Mouse (Mus musculus) erythroblast, embryonic 14.5 days (primary cell): ENCODE data around the gene Slc24a3. TPM values are rescaled to one million over a fixed set of nuclear protein-coding genes. Genes with fewer than 3 reads are reported as not detected.

Experiments
- H3K27me3 ChIP-seq: 2 replicates; pipeline ENCODE4 v1.6.1; 2012; ENCODE audit warnings: inconsistent platforms; ENCODE audit not compliant: control insufficient read depth
- H3K36me3 ChIP-seq: 2 replicates; pipeline ENCODE4 v1.6.1; 2012; ENCODE audit warnings: mild to moderate bottlenecking, inconsistent platforms; ENCODE audit not compliant: control insufficient read depth
- H3K4me1 ChIP-seq: 2 replicates; pipeline ENCODE4 v1.6.1; 2012; ENCODE audit warnings: inconsistent platforms; ENCODE audit not compliant: control insufficient read depth
- H3K4me3 ChIP-seq: replicated peaks from 2 replicates; pipeline ENCODE3; 2012; ENCODE audit warnings: moderate library complexity, mild to moderate bottlenecking, inconsistent platforms
- H3K9me3 ChIP-seq: 2 replicates; pipeline ENCODE4 v1.6.1; 2012; ENCODE audit warnings: low read length, inconsistent platforms, mixed read lengths; ENCODE audit not compliant: control insufficient read depth
- GATA1 ChIP-seq: IDR thresholded peaks from 2 replicates; pipeline ENCODE4 v1.6.1; 2012; ENCODE audit warnings: low read length, inconsistent platforms, mixed read lengths
- TAL1 ChIP-seq: IDR thresholded peaks from 3 replicates; pipeline ENCODE4 v1.6.1; 2012; ENCODE audit warnings: low read length, inconsistent platforms, mixed read lengths
- polyA plus RNA-seq: library from polyadenylated mRNA; stranded (reverse); fragments of >175 nt; gene quantifications from 2 replicates; pipeline ENCODE4 v1.2.3, GENCODE M21; 2012

Slc24a3 gene
- polyA plus RNA-seq, 1 experiment = 0.02 TPM

GRCm38 (mm10) chr2:145164086-145164485 is 3.5 kb upstream of the Slc24a3 start:
- H3K27me3 ChIP-seq = peaks cover 32% of the 10 kb centered on the region
- no peak overlapping the region for H3K4me3 ChIP-seq
- no peaks in the 10 kb centered on the region for H3K36me3 ChIP-seq
- TF ChIP-seq GATA1 = no peak
- no peak for TF ChIP-seq TAL1
- no peaks in the 10 kb centered on the region for H3K4me1 ChIP-seq
- no peaks in the 10 kb centered on the region for H3K9me3 ChIP-seq

DNA sequence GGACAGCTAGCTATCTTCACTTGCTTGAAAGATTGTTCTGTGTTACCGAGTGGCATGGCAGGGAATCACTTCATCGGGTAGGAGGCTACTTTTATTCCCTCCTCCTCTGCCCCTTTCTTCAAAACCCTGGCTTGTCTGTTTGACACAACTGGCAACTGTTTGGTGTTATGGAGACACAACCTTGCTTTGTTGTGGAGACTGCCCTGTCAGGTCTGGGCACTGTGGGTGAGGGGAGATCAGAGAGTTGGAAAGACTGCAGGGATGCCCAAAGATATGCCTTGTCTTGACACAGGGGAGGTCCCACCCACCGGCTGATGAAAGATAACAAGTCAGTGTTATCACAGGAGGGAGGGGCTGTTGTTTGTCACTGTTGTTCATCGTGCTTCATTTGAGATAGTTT is 3.0 kb upstream of the Slc24a3 start:
- H3K36me3 ChIP-seq = no peaks in the 10 kb centered on the region
- no peak overlapping the region for H3K4me3 ChIP-seq
- H3K4me1 ChIP-seq = no peaks in the 10 kb centered on the region
- peaks cover 36% of the 10 kb centered on the region for H3K27me3 ChIP-seq
- no peaks in the 10 kb centered on the region for H3K9me3 ChIP-seq
- TF ChIP-seq TAL1 = no peak
- TF ChIP-seq GATA1 = no peak

DNA sequence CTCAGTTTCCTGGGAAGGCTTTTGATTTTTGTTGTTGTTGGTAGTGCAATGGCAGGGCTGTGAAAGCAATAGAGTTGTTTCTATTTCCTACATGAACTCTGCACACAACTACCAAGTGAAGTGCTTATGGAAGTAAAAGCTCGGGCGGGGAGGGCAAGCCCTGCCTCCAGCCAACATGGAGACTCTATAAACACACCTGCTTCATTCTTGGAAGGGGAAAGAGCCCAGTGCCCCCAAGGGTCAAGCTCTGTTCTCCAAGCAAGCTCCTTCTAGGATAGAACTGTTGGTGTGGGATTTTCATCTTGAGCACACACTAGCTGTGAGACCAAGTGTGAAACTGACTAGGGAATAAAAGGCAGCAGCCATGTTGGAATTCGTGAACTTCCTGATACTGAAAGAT is 2.5 kb upstream of the Slc24a3 start:
- H3K4me3 ChIP-seq = no peak overlapping the region
- TF ChIP-seq GATA1 = no peak
- TF ChIP-seq TAL1 = no peak

DNA sequence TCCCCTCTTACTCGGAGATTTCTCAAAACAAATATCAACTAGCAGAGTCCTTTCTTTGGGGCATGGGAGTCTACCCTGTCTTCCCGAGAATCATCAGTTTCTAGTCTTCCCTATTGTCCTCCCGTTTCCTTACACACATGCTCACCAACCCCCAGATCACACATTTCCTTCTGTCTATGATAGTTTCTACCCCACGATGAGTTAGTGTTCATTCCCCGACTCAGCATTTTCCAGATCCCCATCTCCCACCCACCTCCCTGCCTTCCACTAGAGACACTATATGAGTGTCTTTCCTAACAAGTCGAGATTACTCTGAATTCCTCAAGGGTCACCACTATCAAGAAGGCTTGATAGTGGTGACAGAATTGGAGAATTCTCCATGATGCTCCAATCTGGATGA is 1.7 kb upstream of the Slc24a3 start:
- H3K4me1 ChIP-seq = no peaks in the 10 kb centered on the region
- H3K36me3 ChIP-seq = no peaks in the 10 kb centered on the region
- H3K27me3 ChIP-seq = peaks cover 38% of the 10 kb centered on the region
- TF ChIP-seq GATA1 = no peak
- no peak for TF ChIP-seq TAL1
- no peaks in the 10 kb centered on the region for H3K9me3 ChIP-seq
- H3K4me3 ChIP-seq = no peak overlapping the region

More for the DNA sequence above, 2.5 kb upstream of the Slc24a3 start:
- H3K9me3 ChIP-seq = no peaks in the 10 kb centered on the region
- peaks cover 38% of the 10 kb centered on the region for H3K27me3 ChIP-seq
- H3K36me3 ChIP-seq = no peaks in the 10 kb centered on the region
- H3K4me1 ChIP-seq = no peaks in the 10 kb centered on the region

GRCm38 (mm10) chr2:145167051-145167663 is 397 bp upstream of the Slc24a3 start:
- H3K9me3 ChIP-seq = no peaks in the 10 kb centered on the region
- peaks cover 38% of the 10 kb centered on the region for H3K27me3 ChIP-seq
- H3K4me1 ChIP-seq = no peaks in the 10 kb centered on the region
- H3K4me3 ChIP-seq = peak overlapping the region; percentile 14
- TF ChIP-seq GATA1 (no peak), TAL1 (no peak)
- H3K36me3 ChIP-seq = no peaks in the 10 kb centered on the region

GRCm38 (mm10) chr2:145168405-145168971 is 934 bp downstream of the Slc24a3 start:
- Histone ChIP-seq H3K4me1 (no peaks in the 10 kb centered on the region), H3K36me3 (no peaks in the 10 kb centered on the region), H3K27me3 (peaks cover 38% of the 10 kb centered on the region), H3K4me3 (peak overlapping the region; percentile 46), H3K9me3 (no peaks in the 10 kb centered on the region)
- no peak for TF ChIP-seq TAL1
- TF ChIP-seq GATA1 = no peak

GRCm38 (mm10) chr2:145172978-145173655 is 5.6 kb downstream of the Slc24a3 start:
- no peaks in the 10 kb centered on the region for H3K4me1 ChIP-seq
- H3K4me3 ChIP-seq = no peak overlapping the region
- peaks cover 16% of the 10 kb centered on the region for H3K27me3 ChIP-seq
- no peaks in the 10 kb centered on the region for H3K36me3 ChIP-seq
- no peaks in the 10 kb centered on the region for H3K9me3 ChIP-seq
- TF ChIP-seq GATA1 (no peak), TAL1 (no peak)

DNA sequence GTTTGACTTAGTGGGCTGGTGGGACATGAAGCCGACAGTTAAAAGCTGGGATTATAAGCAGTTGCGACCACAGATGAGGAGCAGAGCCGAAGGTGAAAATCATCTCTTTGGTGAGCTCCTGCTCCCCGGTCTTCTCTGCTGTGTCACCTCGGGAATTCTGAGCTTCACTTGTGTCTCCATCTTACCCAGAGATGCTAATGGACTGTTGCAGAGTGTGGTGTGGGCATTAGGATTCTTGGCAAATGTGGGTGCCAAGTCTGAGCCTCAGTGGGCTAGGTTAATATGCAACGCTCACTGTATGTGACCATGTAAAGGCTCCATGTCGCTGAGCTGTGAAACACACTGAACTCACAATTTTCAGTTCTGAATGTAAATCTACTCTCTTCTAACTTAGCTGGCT is 7.5 kb downstream of the Slc24a3 start:
- Histone ChIP-seq H3K36me3 (no peaks in the 10 kb centered on the region), H3K27me3 (no peaks in the 10 kb centered on the region), H3K4me1 (no peaks in the 10 kb centered on the region), H3K9me3 (no peaks in the 10 kb centered on the region), H3K4me3 (no peak overlapping the region)
- no peak for TF ChIP-seq GATA1

DNA sequence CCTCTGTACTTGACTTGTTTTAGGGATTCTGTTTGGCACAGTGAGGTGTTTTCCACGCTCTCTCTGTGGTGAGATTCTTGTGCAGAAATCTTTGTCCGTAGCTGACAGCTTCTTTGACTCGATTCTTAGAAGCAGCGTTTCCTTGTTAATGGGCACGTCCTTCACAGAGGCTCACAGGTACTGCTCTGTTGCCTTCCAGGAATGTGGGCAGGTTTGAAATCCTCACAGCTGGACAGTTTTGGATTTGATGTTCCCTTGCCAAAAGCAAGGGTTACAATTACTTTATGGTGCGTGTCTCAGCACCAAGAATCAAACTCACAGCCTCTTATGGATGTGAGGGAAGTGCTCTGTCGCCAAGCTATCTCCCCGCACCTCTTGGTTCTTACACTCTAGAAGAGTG is 14.9 kb downstream of the Slc24a3 start:
- Histone ChIP-seq H3K9me3 (no peaks in the 10 kb centered on the region), H3K27me3 (no peaks in the 10 kb centered on the region), H3K36me3 (no peaks in the 10 kb centered on the region), H3K4me3 (no peak overlapping the region), H3K4me1 (no peaks in the 10 kb centered on the region)
- TF ChIP-seq TAL1 (no peak), GATA1 (no peak)
